Mouse (Mus musculus) small intestine, adult 2 months (tissue): ENCODE measurements around the gene Bhlhe40.

Source experiments
- CTCF ChIP-seq: fragments of 200-500 bp; IDR thresholded peaks from 2 replicates; pipeline ENCODE4 v1.5.1; 2012; ENCODE audit warnings: low read depth, mild to moderate bottlenecking, control low read depth, inconsistent platforms, low read length, moderate library complexity, mixed read lengths; ENCODE audit not compliant: insufficient replicate concordance, insufficient read length; ENCODE audit errors: extremely low read depth
- POLR2A ChIP-seq: fragments of 200-500 bp; IDR thresholded peaks from 2 replicates; pipeline ENCODE4 v1.6.1; 2012; ENCODE audit warnings: low read depth, mild to moderate bottlenecking, control low read depth, inconsistent platforms, low read length, moderate library complexity

DNA sequence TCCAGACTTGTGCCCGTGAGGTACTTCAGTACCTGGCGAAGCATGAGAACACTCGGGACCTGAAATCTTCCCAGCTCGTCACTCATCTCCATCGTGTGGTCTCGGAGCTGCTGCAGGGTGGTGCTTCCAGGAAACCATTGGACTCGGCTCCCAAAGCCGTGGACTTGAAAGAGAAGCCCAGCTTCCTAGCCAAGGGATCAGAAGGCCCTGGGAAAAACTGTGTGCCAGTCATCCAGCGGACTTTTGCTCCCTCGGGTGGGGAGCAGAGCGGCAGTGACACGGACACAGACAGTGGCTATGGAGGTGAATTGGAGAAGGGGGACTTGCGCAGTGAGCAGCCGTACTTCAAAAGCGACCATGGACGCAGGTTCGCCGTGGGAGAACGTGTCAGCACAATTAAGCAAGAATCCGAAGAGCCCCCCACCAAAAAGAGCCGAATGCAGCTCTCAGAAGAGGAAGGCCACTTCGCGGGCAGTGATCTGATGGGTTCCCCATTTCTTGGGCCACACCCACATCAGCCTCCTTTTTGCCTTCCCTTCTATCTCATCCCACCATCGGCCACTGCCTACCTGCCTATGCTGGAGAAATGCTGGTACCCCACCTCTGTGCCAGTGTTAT is 4.2 kb downstream of the Bhlhe40 start:
- TF ChIP-seq POLR2A (no peak), CTCF (no peak)
